Mouse (Mus musculus) midbrain, embryonic 14.5 days (tissue): ENCODE data around the gene Gtf2h3. TPM values are rescaled to one million over a fixed set of nuclear protein-coding genes. Genes with fewer than 3 reads are reported as not detected.

ENCODE experiments used
- ATAC-seq: fragments of 200-750 bp; cut with Nextera tagmentation; 2 replicates; pipeline ENCODE4 v1.8.0; 2017; ENCODE audit warnings: moderate number of reproducible peaks, moderate library complexity; ENCODE audit not compliant: low FRiP score, low TSS enrichment
- DNase-seq: peaks from one replicate; pipeline ENCODE4 v3.0.0-alpha.2; 2015
- H3K27ac ChIP-seq: fragments of 300-500 bp; sonication (generic); replicated peaks from 2 replicates; pipeline ENCODE4 v1.5.1; 2014; ENCODE audit warnings: mild to moderate bottlenecking, low read depth, low read length, moderate library complexity
- H3K27me3 ChIP-seq: fragments of 300-500 bp; sonication (generic); 2 replicates; pipeline ENCODE4 v1.6.1; 2014; ENCODE audit warnings: low read length, control low read depth, mixed read lengths; ENCODE audit not compliant: control insufficient read depth, insufficient read depth
- H3K36me3 ChIP-seq: fragments of 300-500 bp; sonication (generic); 2 replicates; pipeline ENCODE4 v1.6.1; 2014; ENCODE audit warnings: low read length, control low read depth; ENCODE audit not compliant: control insufficient read depth, insufficient read depth
- H3K4me1 ChIP-seq: fragments of 300-500 bp; sonication (generic); 2 replicates; pipeline ENCODE4 v1.6.1; 2014; ENCODE audit warnings: mild to moderate bottlenecking, antibody characterized with exemption, low read length, control low read depth; ENCODE audit not compliant: control insufficient read depth, insufficient read depth
- H3K4me2 ChIP-seq: fragments of 300-500 bp; sonication (generic); 2 replicates; pipeline ENCODE4 v1.6.1; 2014; ENCODE audit warnings: mild to moderate bottlenecking, low read length, moderate library complexity
- H3K4me3 ChIP-seq: fragments of 300-500 bp; sonication (generic); replicated peaks from 2 replicates; pipeline ENCODE4 v1.5.1; 2014; ENCODE audit warnings: low read depth, low read length
- H3K9ac ChIP-seq: fragments of 300-500 bp; sonication (generic); replicated peaks from 2 replicates; pipeline ENCODE4 v1.6.1; 2014; ENCODE audit warnings: mild to moderate bottlenecking, low read length, moderate library complexity
- H3K9me3 ChIP-seq: fragments of 300-500 bp; sonication (generic); 2 replicates; pipeline ENCODE4 v1.6.1; 2016; ENCODE audit warnings: low read length, control low read depth, mixed read lengths; ENCODE audit not compliant: control insufficient read depth
- WGBS: fragments of 180-500 bp; shearing (Covaris S2); extraction: QIAGEN DNeasy Blood & Tissue Kit; methylation state at CpG from one replicate; pipeline ENCODE4 v1.1.7; 2014; 5-methylcytosine and 5-hydroxymethylcytosine counted together
- polyA plus RNA-seq: library from polyadenylated mRNA; unstranded; fragments of >200 nt; fragmentation: Nextera tagmentation; extraction: Ambion mirVana; gene quantifications from 2 replicates; pipeline ENCODE4 v1.2.1, GENCODE M21; 2014

Gene Gtf2h3
- polyA plus RNA-seq, 1 experiment from 2014 or later: 59.7 TPM

- Histone ChIP-seq H3K9me3 (no peaks in the 10 kb centered on the region), H3K36me3 (peaks cover 46% of the 10 kb centered on the region), H3K27ac (peak within 1 kb of the TSS; percentile 84), H3K4me2 (peak within 1 kb of the TSS; percentile 78), H3K9ac (peak within 1 kb of the TSS; percentile 75), H3K4me3 (peak within 1 kb of the TSS; percentile 76), H3K27me3 (no peaks in the 10 kb centered on the region), H3K4me1 (0 out of 2 replicates have a peak, but pooled peaks cover 5% of the 10 kb centered on the region)
- under 1% methylated on average over 66 of the region's 66 CpGs for WGBS
- ATAC-seq (peak; percentile 66; the same call in 1 of the 2 replicates), DNase-seq (peak; percentile 95)
These were observed 26.2 kb upstream of the Gtf2h3 start, which contains the start of gene Ddx55 for GRCm38 (mm10) chr5:124552558-124553307. Gene Ddx55 (plus strand): TSS chr5:124552864.

DNA sequence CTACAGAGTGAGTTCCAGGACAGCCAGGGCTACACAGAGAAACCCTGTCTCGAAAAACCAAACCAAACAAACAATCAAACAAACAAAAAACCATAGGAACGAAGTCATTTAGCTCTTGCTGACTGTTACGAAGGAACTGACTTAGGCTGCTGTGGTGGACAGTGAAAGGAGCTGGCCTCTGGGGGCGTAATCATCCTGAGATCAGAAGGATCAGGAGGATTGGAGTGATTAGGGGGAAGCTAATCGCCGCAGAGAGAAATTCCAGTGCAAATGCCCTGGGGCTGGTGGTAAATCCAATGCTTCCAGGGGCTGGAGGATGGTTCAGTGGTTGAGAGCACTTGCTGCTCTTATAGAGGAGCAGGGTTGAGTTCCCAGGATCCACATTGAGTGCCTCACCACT, 25.3 kb upstream of the Gtf2h3 start:
- no peak overlapping the region for H3K27ac ChIP-seq
- H3K9me3 ChIP-seq: no peaks in the 10 kb centered on the region
- 60% methylated on average over 6 of the region's 6 CpGs for WGBS
- no peak overlapping the region for H3K9ac ChIP-seq
- H3K4me1 ChIP-seq: 0 out of 2 replicates have a peak, but pooled peaks cover 5% of the 10 kb centered on the region
- DNase-seq (no peak), ATAC-seq (no peak)
- no peaks in the 10 kb centered on the region for H3K27me3 ChIP-seq
- peak overlapping the region; percentile 78 for H3K4me2 ChIP-seq
- H3K36me3 ChIP-seq: peaks cover 46% of the 10 kb centered on the region
- H3K4me3 ChIP-seq: peak overlapping the region; percentile 76

GRCm38 (mm10) chr5:124555145-124555544, 23.8 kb upstream of the Gtf2h3 start:
- H3K27me3 ChIP-seq: no peaks in the 10 kb centered on the region
- H3K9ac ChIP-seq: no peak overlapping the region
- DNase-seq (peak; percentile 56), ATAC-seq (no peak)
- WGBS: 81% methylated on average over 1 of the region's 1 CpGs
- no peak overlapping the region for H3K27ac ChIP-seq
- 0 out of 2 replicates have a peak, but pooled peaks cover 5% of the 10 kb centered on the region for H3K4me1 ChIP-seq
- H3K4me2 ChIP-seq: no peak overlapping the region
- peaks cover 58% of the 10 kb centered on the region for H3K36me3 ChIP-seq
- no peak overlapping the region for H3K4me3 ChIP-seq
- no peaks in the 10 kb centered on the region for H3K9me3 ChIP-seq

DNA sequence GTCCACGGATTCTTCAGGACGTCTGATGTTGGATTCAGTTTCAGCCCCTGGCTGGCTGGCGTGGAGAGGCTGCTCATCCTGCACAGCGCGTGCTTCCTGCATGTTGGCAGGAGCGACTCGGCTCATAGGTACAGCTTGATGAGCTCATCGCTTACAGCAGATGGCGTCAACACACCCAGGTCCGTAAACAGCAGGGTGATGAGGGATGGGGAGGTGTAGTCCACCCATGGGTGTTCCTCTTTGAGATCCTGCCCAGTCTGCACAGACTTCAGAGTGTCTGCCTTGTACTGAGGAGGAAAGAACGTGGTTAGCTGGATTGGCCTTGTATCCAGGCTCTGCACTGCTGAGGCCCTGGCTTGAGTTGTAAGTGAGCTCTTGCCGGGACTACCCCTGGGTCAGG, 7.9 kb upstream of the Gtf2h3 start:
- no peaks in the 10 kb centered on the region for H3K9me3 ChIP-seq

GRCm38 (mm10) chr5:124575467-124575866, 3.5 kb upstream of the Gtf2h3 start:
- H3K36me3 ChIP-seq: peaks cover 69% of the 10 kb centered on the region
- H3K9ac ChIP-seq: no peak overlapping the region
- ATAC-seq: no peak
- H3K4me1 ChIP-seq: peaks cover 17% of the 10 kb centered on the region
- no peaks in the 10 kb centered on the region for H3K9me3 ChIP-seq
- no peak overlapping the region for H3K4me2 ChIP-seq
- 92% methylated on average over 7 of the region's 7 CpGs for WGBS
- no peak overlapping the region for H3K27ac ChIP-seq
- no peak for DNase-seq
- H3K4me3 ChIP-seq: no peak overlapping the region
- H3K27me3 ChIP-seq: no peaks in the 10 kb centered on the region

More for the DNA sequence above, 7.9 kb upstream of the Gtf2h3 start:
- Histone ChIP-seq H3K9ac (no peak overlapping the region), H3K27ac (no peak overlapping the region), H3K4me3 (no peak overlapping the region), H3K4me2 (no peak overlapping the region), H3K27me3 (no peaks in the 10 kb centered on the region), H3K4me1 (no peaks in the 10 kb centered on the region), H3K36me3 (peaks cover 96% of the 10 kb centered on the region)
- WGBS: 88% methylated on average over 12 of the region's 12 CpGs
- no peak for DNase-seq
- ATAC-seq: no peak

DNA sequence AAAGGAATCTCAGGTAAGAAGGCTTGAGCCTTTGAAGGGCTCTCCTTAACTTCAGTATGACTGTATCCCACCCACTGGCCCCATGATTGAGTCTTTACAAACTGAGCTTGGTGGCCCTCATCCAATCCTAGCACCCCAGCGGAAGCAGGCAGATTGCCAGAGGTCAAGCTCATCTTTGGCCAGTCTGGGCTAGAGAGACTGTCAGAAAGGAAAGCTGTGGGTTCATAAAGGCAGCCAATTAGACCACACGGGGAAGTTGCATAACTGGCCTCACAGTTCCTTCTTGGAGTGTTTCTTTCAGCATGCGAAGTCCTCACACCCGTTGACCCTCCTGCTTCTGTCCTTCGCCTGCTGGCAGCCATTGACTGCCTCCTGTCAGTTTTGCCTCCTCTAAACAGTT, 3.6 kb downstream of the Gtf2h3 start:
- ATAC-seq: no peak
- Histone ChIP-seq H3K9me3 (no peaks in the 10 kb centered on the region), H3K27ac (no peak overlapping the region), H3K9ac (no peak overlapping the region), H3K27me3 (no peaks in the 10 kb centered on the region), H3K36me3 (peaks cover 48% of the 10 kb centered on the region), H3K4me3 (no peak overlapping the region), H3K4me1 (peaks cover 19% of the 10 kb centered on the region), H3K4me2 (no peak overlapping the region)
- no peak for DNase-seq
- 94% methylated on average over 5 of the region's 5 CpGs for WGBS

- peaks cover 82% of the 10 kb centered on the region for H3K36me3 ChIP-seq
- no peak for DNase-seq
- WGBS: 96% methylated on average over 3 of the region's 3 CpGs
- no peak overlapping the region for H3K9ac ChIP-seq
- H3K27me3 ChIP-seq: no peaks in the 10 kb centered on the region
- H3K27ac ChIP-seq: no peak overlapping the region
- ATAC-seq: no peak
- no peaks in the 10 kb centered on the region for H3K9me3 ChIP-seq
- H3K4me3 ChIP-seq: no peak overlapping the region
- H3K4me1 ChIP-seq: no peaks in the 10 kb centered on the region
- no peak overlapping the region for H3K4me2 ChIP-seq
These were observed 13.8 kb downstream of the Gtf2h3 start for GRCm38 (mm10) chr5:124592768-124593167.

GRCm38 (mm10) chr5:124598224-124599174, 19.6 kb downstream of the Gtf2h3 start:
- Histone ChIP-seq H3K4me2 (peak overlapping the region; percentile 98), H3K4me1 (peaks cover 8% of the 10 kb centered on the region), H3K4me3 (peak overlapping the region; percentile 85), H3K27me3 (no peaks in the 10 kb centered on the region), H3K9ac (peak overlapping the region; percentile 58), H3K27ac (peak overlapping the region; percentile 60; the same call in 1 of the 2 replicates), H3K36me3 (peaks cover 37% of the 10 kb centered on the region), H3K9me3 (no peaks in the 10 kb centered on the region)
- DNase-seq (peak; percentile 99), ATAC-seq (peak; percentile 99)
- WGBS: 5% methylated on average over 30 of the region's 30 CpGs
